Mouse (Mus musculus) myocyte (in vitro differentiated cells): ENCODE measurements around the gene Pitpnm3. TPM values are rescaled to one million over a fixed set of nuclear protein-coding genes. Genes with fewer than 3 reads are reported as not detected.
A peak's percentile ranks its signal among the peaks of the same experiment; 100 is the strongest.

Experiments used
- H3K27me3 ChIP-seq: one replicate; pipeline ENCODE4 v1.6.1; 2011; ENCODE audit not compliant: control insufficient read depth, insufficient read depth, insufficient read length
- H3K36me3 ChIP-seq: one replicate; pipeline ENCODE4 v1.6.1; 2011; ENCODE audit not compliant: control insufficient read depth, insufficient read depth
- H3K4me2 ChIP-seq: one replicate; pipeline ENCODE4 v1.6.1; 2011; ENCODE audit warnings: low read depth, control low read depth
- H3K4me3 ChIP-seq: one replicate; pipeline ENCODE4 v1.5.1; 2011; ENCODE audit warnings: mild to moderate bottlenecking, control low read depth, moderate library complexity
- H3K79me2 ChIP-seq: one replicate; pipeline ENCODE4 v1.6.1; 2011; ENCODE audit not compliant: control insufficient read depth, insufficient read depth
- H3ac ChIP-seq: one replicate; pipeline ENCODE4 v1.6.1; 2011; ENCODE audit not compliant: control insufficient read depth, insufficient read length
- CEBPB ChIP-seq: IDR thresholded peaks from 2 replicates; pipeline ENCODE4 v1.6.1; 2011; ENCODE audit warnings: mild to moderate bottlenecking, moderate library complexity; ENCODE audit not compliant: poor library complexity, insufficient read depth, severe bottlenecking
- E2F4 ChIP-seq: IDR thresholded peaks from one replicate; pipeline ENCODE4 v1.6.1; 2011; ENCODE audit warnings: mild to moderate bottlenecking, control low read depth, moderate library complexity; ENCODE audit not compliant: insufficient read depth
- MAX ChIP-seq: IDR thresholded peaks from one replicate; pipeline ENCODE4 v1.6.1; 2011; ENCODE audit warnings: low read depth, mild to moderate bottlenecking, control low read depth
- MYOD1 ChIP-seq, 3 experiments: IDR thresholded peaks; one replicate each; pipeline ENCODE4 v1.6.1; 2011; ENCODE audit warnings: control low read depth in 2 of 3, low read depth in 2 of 3, mild to moderate bottlenecking in 2 of 3, moderate library complexity in 1 of 3; ENCODE audit not compliant: insufficient read length in 2 of 3, control insufficient read depth in 1 of 3
- MYOG ChIP-seq, 3 experiments: IDR thresholded peaks; one replicate each; pipeline ENCODE4 v1.6.1; 2011; ENCODE audit warnings: control low read depth in 2 of 3, low read depth in 2 of 3, mild to moderate bottlenecking in 2 of 3; ENCODE audit not compliant: insufficient read length in 2 of 3, control insufficient read depth in 1 of 3, insufficient read depth in 1 of 3
- POLR2A ChIP-seq: IDR thresholded peaks from one replicate; pipeline ENCODE4 v1.6.1; 2011; ENCODE audit warnings: low read depth, mild to moderate bottlenecking, control low read depth, moderate library complexity; ENCODE audit not compliant: insufficient read length
- POLR2AphosphoS2 ChIP-seq: IDR thresholded peaks from one replicate; pipeline ENCODE4 v1.6.1; 2011; ENCODE audit warnings: low read depth, control low read depth; ENCODE audit not compliant: insufficient read length
- REST ChIP-seq: IDR thresholded peaks from one replicate; pipeline ENCODE4 v1.6.1; 2011; ENCODE audit warnings: mild to moderate bottlenecking, control low read depth, moderate library complexity; ENCODE audit not compliant: insufficient read depth, insufficient read length
- SRF ChIP-seq: IDR thresholded peaks from one replicate; pipeline ENCODE4 v1.6.1; 2011; ENCODE audit warnings: low read depth; ENCODE audit not compliant: control insufficient read depth, insufficient read length
- TCF12 ChIP-seq: IDR thresholded peaks from one replicate; pipeline ENCODE4 v1.6.1; 2011; ENCODE audit warnings: mild to moderate bottlenecking, control low read depth; ENCODE audit not compliant: poor library complexity, insufficient read depth, severe bottlenecking
- TCF3 ChIP-seq: IDR thresholded peaks from one replicate; pipeline ENCODE4 v1.6.1; 2011; ENCODE audit warnings: low read depth, control low read depth; ENCODE audit not compliant: insufficient read length
- USF1 ChIP-seq: IDR thresholded peaks from one replicate; pipeline ENCODE4 v1.6.1; 2011; ENCODE audit warnings: low read depth, mild to moderate bottlenecking, control low read depth, moderate library complexity
- polyA plus RNA-seq: library from polyadenylated mRNA; unstranded; fragments of >200 nt; fragmentation: generic; extraction: Trizol; gene quantifications from one replicate; pipeline ENCODE4 v1.2.1, GENCODE M21; 2012; ENCODE audit warnings: missing spikeins

Gene Pitpnm3
- polyA plus RNA-seq, 1 experiment: 0.04 TPM

- peaks cover 59% of the 10 kb centered on the region for H3K27me3 ChIP-seq
- no peaks in the 10 kb centered on the region for H3K36me3 ChIP-seq
- H3K4me2 ChIP-seq: no peak overlapping the region
- H3K4me3 ChIP-seq: no peak overlapping the region
- H3ac ChIP-seq: no peak overlapping the region
- no peak for TF ChIP-seq USF1
- no peak for TF ChIP-seq CEBPB
- no peaks in the 10 kb centered on the region for H3K79me2 ChIP-seq
These were observed 3.9 kb downstream of the Pitpnm3 start for GRCm38 (mm10) chr11:72131697-72132096.

- no peak overlapping the region for H3ac ChIP-seq
- H3K4me2 ChIP-seq: no peak overlapping the region
- H3K36me3 ChIP-seq: no peaks in the 10 kb centered on the region
- H3K79me2 ChIP-seq: no peaks in the 10 kb centered on the region
- H3K4me3 ChIP-seq: no peak overlapping the region
- peaks cover 55% of the 10 kb centered on the region for H3K27me3 ChIP-seq
- TF ChIP-seq SRF: no peak
- TF ChIP-seq TCF3: no peak
- no peak for TF ChIP-seq MAX
- TF ChIP-seq TCF12: no peak
- TF ChIP-seq MYOD1 (IDR thresholded peaks at IDR 0.05; ENCODE audit: control insufficient read depth in 1 of 3, insufficient read length in 2 of 3, low read depth in 2 of 3): no peak
- no peak for TF ChIP-seq POLR2AphosphoS2
- TF ChIP-seq USF1: no peak
- TF ChIP-seq CEBPB: no peak
- no peak for TF ChIP-seq E2F4
- TF ChIP-seq REST: no peak
- TF ChIP-seq MYOG (IDR thresholded peaks at IDR 0.05; ENCODE audit: control insufficient read depth in 1 of 3, insufficient read depth in 1 of 3, insufficient read length in 2 of 3, low read depth in 2 of 3): no peak
- TF ChIP-seq POLR2A: no peak
These were observed 4.7 kb downstream of the Pitpnm3 start for GRCm38 (mm10) chr11:72130905-72131304.

GRCm38 (mm10) chr11:72130472-72130871, 5.1 kb downstream of the Pitpnm3 start:
- H3K27me3 ChIP-seq: peaks cover 51% of the 10 kb centered on the region
- TF ChIP-seq E2F4 (no peak), POLR2A (no peak), USF1 (no peak), MYOD1 (IDR thresholded peaks at IDR 0.05; ENCODE audit: control insufficient read depth in 1 of 3, insufficient read length in 2 of 3, low read depth in 2 of 3) (no peak), TCF3 (no peak)
- H3ac ChIP-seq: no peak overlapping the region
- no peaks in the 10 kb centered on the region for H3K36me3 ChIP-seq
- no peaks in the 10 kb centered on the region for H3K79me2 ChIP-seq
- H3K4me3 ChIP-seq: no peak overlapping the region
- H3K4me2 ChIP-seq: no peak overlapping the region

DNA sequence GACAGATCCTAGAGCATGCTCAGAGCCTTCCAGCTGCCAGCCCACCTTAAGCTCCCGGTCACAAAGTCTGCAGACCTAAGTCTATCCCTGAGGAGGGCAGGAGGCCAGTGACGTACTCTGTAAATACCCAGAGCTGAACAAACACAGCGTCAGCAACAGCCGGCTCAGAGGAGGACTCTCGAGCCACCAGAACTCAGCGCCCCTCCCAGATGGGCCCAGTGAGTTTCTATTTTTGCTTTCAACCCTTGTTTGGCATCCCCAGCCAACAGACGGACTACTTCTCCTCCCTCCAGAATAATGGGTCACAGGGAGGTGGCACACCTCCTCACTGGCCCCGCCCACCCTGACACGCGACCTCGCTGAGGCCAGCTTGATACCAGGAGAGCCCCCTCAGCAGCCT, 5.6 kb downstream of the Pitpnm3 start:
- Histone ChIP-seq H3K4me2 (peak overlapping the region; percentile 21), H3K79me2 (no peaks in the 10 kb centered on the region), H3K36me3 (no peaks in the 10 kb centered on the region), H3K27me3 (peaks cover 51% of the 10 kb centered on the region), H3K4me3 (no peak overlapping the region), H3ac (no peak overlapping the region)
- TF ChIP-seq MAX: no peak
- TF ChIP-seq TCF3: no peak
- TF ChIP-seq MYOD1 (IDR thresholded peaks at IDR 0.05; ENCODE audit: control insufficient read depth in 1 of 3, insufficient read length in 2 of 3, low read depth in 2 of 3): no peak
- no peak for TF ChIP-seq REST
- no peak for TF ChIP-seq POLR2AphosphoS2
- no peak for TF ChIP-seq CEBPB

DNA sequence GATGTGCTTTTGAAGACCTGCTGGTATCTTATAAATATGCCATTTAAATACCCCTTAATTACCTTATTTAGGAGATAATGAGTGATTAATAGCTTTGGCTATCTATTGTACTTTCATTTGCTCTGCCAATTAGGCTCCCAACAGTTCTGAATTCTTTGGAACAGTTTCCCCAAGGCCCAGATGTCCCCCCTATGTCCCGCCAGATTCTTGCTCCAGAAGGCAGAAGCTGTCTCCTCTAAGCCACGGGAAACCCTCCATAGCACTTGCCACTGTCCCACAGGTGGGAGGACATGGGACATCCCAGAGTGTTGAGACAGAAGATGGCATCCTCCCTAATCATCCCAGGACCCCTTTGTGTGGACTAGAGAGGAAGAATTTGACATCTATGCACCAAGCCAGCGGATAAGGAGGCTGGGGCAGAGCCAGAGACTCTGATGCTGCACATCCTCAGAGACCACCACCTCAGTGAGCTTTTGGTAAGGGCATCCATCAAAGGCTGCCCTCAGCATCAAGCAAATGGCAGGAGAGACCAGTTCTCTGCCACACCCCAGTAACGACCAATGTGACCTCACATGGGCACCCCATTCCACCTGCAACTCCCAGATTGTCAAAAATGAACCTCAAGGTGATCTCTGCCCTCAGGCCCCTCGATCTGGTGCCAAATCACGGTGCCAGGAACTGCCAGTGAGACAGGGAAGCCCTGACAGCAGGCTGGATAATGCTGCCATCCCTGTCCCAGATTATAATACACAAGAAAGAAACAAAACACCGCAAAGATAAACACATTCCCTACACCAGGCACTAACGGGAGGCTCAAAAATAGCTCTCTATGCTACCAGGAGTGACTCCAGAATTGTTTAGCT, 6.3 kb downstream of the Pitpnm3 start:
- Histone ChIP-seq H3K36me3 (no peaks in the 10 kb centered on the region), H3K4me3 (no peak overlapping the region), H3K79me2 (no peaks in the 10 kb centered on the region), H3K4me2 (no peak overlapping the region), H3K27me3 (peaks cover 48% of the 10 kb centered on the region), H3ac (no peak overlapping the region)
- no peak for TF ChIP-seq SRF
- TF ChIP-seq REST: no peak
- no peak for TF ChIP-seq TCF12
- TF ChIP-seq TCF3: no peak
- TF ChIP-seq E2F4: no peak
- no peak for TF ChIP-seq MYOD1 (IDR thresholded peaks at IDR 0.05; ENCODE audit: control insufficient read depth in 1 of 3, insufficient read length in 2 of 3, low read depth in 2 of 3)
- no peak for TF ChIP-seq MAX
- TF ChIP-seq POLR2AphosphoS2: no peak
- no peak for TF ChIP-seq USF1
- no peak for TF ChIP-seq MYOG (IDR thresholded peaks at IDR 0.05; ENCODE audit: control insufficient read depth in 1 of 3, insufficient read depth in 1 of 3, insufficient read length in 2 of 3, low read depth in 2 of 3)
- TF ChIP-seq POLR2A: no peak
- TF ChIP-seq CEBPB: no peak
